Mouse (Mus musculus) stomach, embryonic 16.5 days (tissue): Measurements from ENCODE around the gene Irgm1. TPM values are rescaled to one million over a fixed set of nuclear protein-coding genes. Genes with fewer than 3 reads are reported as not detected.

ENCODE experiments used
- ATAC-seq: fragments of 200-750 bp; cut with Nextera tagmentation; 2 replicates; pipeline ENCODE4 v1.8.0; 2017; ENCODE audit warnings: moderate number of reproducible peaks, moderate TSS enrichment; ENCODE audit not compliant: insufficient read depth, low FRiP score
- H3K27ac ChIP-seq: fragments of 300-500 bp; sonication (generic); 2 replicates; pipeline ENCODE4 v1.5.1; 2014; ENCODE audit warnings: low read length
- H3K27me3 ChIP-seq: fragments of 300-500 bp; sonication (generic); 2 replicates; pipeline ENCODE4 v1.6.1; 2014; ENCODE audit warnings: low read length, control low read depth, mixed read lengths; ENCODE audit not compliant: control insufficient read depth, insufficient read depth
- H3K36me3 ChIP-seq: fragments of 300-500 bp; sonication (generic); 2 replicates; pipeline ENCODE4 v1.6.1; 2014; ENCODE audit warnings: low read length; ENCODE audit not compliant: control insufficient read depth, insufficient read depth
- H3K4me1 ChIP-seq: fragments of 300-500 bp; sonication (generic); 2 replicates; pipeline ENCODE4 v1.6.1; 2014; ENCODE audit warnings: low read length, control low read depth, mixed read lengths; ENCODE audit not compliant: control insufficient read depth, insufficient read depth
- H3K4me2 ChIP-seq: fragments of 300-500 bp; sonication (generic); 2 replicates; pipeline ENCODE4 v1.6.1; 2014; ENCODE audit warnings: low read depth, low read length, mixed read lengths
- H3K4me3 ChIP-seq: fragments of 300-500 bp; sonication (generic); replicated peaks from 2 replicates; pipeline ENCODE4 v1.5.1; 2014; ENCODE audit warnings: mild to moderate bottlenecking, low read length
- H3K9ac ChIP-seq: fragments of 300-500 bp; sonication (generic); 2 replicates; pipeline ENCODE4 v1.6.1; 2014; ENCODE audit warnings: low read length
- H3K9me3 ChIP-seq: fragments of 300-500 bp; sonication (generic); replicated peaks from 2 replicates; pipeline ENCODE4 v1.6.1; 2016; ENCODE audit warnings: low read length, control low read depth; ENCODE audit not compliant: control insufficient read depth
- WGBS: fragments of 180-500 bp; shearing (Covaris S2); extraction: QIAGEN DNeasy Blood & Tissue Kit; methylation state at CpG from one replicate; pipeline ENCODE4 v1.1.7; 2014; 5-methylcytosine and 5-hydroxymethylcytosine counted together
- polyA plus RNA-seq: library from polyadenylated mRNA; unstranded; fragments of >200 nt; fragmentation: Nextera tagmentation; extraction: Ambion mirVana; gene quantifications from 2 replicates; pipeline ENCODE4 v1.2.1, GENCODE M21; 2015

The Irgm1 gene
- polyA plus RNA-seq, 1 experiment from 2014 or later = 13.1 TPM

GRCm38 (mm10) chr11:48838181-48838797 is 33.2 kb downstream of the Irgm1 start:
- no peak for ATAC-seq

GRCm38 (mm10) chr11:48837310-48838180 is 33.9 kb downstream of the Irgm1 start:
- under 1% methylated on average over 76 of the region's 77 CpGs for WGBS

More at GRCm38 (mm10) chr11:48838181-48838797, 33.2 kb downstream of the Irgm1 start:
- Histone ChIP-seq H3K9me3 (no peaks in the 10 kb centered on the region), H3K27me3 (no peaks in the 10 kb centered on the region), H3K9ac (peak overlapping the region; percentile 83), H3K4me3 (peak overlapping the region; percentile 68), H3K4me2 (peak overlapping the region; percentile 73), H3K36me3 (no peaks in the 10 kb centered on the region), H3K27ac (peak overlapping the region; percentile 63; the same call in 1 of the 2 replicates), H3K4me1 (peaks cover 3% of the 10 kb centered on the region; the same call in 1 of the 2 replicates)
- 2% methylated on average over 16 of the region's 16 CpGs for WGBS

GRCm38 (mm10) chr11:48836990-48837309 is 34.5 kb downstream of the Irgm1 start:
- Histone ChIP-seq H3K27ac (no peak overlapping the region), H3K9ac (peak overlapping the region; percentile 83), H3K9me3 (no peaks in the 10 kb centered on the region), H3K4me3 (peak overlapping the region; percentile 68), H3K4me1 (peaks cover 3% of the 10 kb centered on the region; the same call in 1 of the 2 replicates), H3K36me3 (no peaks in the 10 kb centered on the region), H3K4me2 (peak overlapping the region; percentile 73), H3K27me3 (no peaks in the 10 kb centered on the region)
- WGBS = 16% methylated on average over 11 of the region's 11 CpGs
- no peak for ATAC-seq

More at GRCm38 (mm10) chr11:48837310-48838180, 33.9 kb downstream of the Irgm1 start:
- peaks cover 3% of the 10 kb centered on the region; the same call in 1 of the 2 replicates for H3K4me1 ChIP-seq
- peak overlapping the region; percentile 63 for H3K27ac ChIP-seq
- ATAC-seq = peak; percentile 39
- peak overlapping the region; percentile 68 for H3K4me3 ChIP-seq
- H3K9me3 ChIP-seq = no peaks in the 10 kb centered on the region
- H3K4me2 ChIP-seq = peak overlapping the region; percentile 73
- no peaks in the 10 kb centered on the region for H3K36me3 ChIP-seq
- no peaks in the 10 kb centered on the region for H3K27me3 ChIP-seq
- H3K9ac ChIP-seq = peak overlapping the region; percentile 83

- no peaks in the 10 kb centered on the region for H3K36me3 ChIP-seq
- no peak for ATAC-seq
- no peak overlapping the region for H3K4me2 ChIP-seq
- no peak overlapping the region for H3K4me3 ChIP-seq
- WGBS = 73% methylated on average over 6 of the region's 6 CpGs
- no peak overlapping the region for H3K27ac ChIP-seq
- no peaks in the 10 kb centered on the region for H3K9me3 ChIP-seq
- no peak overlapping the region for H3K9ac ChIP-seq
- peaks cover 3% of the 10 kb centered on the region; the same call in 1 of the 2 replicates for H3K4me1 ChIP-seq
- no peaks in the 10 kb centered on the region for H3K27me3 ChIP-seq
Measured at GRCm38 (mm10) chr11:48835923-48836322, 35.6 kb downstream of the Irgm1 start.

GRCm38 (mm10) chr11:48833731-48834639 is 37.5 kb downstream of the Irgm1 start:
- peak; percentile 89 for ATAC-seq
- Histone ChIP-seq H3K36me3 (no peaks in the 10 kb centered on the region), H3K9ac (peak overlapping the region; percentile 62), H3K27me3 (no peaks in the 10 kb centered on the region), H3K4me2 (peak overlapping the region; percentile 53), H3K4me3 (peak overlapping the region; percentile 58), H3K9me3 (no peaks in the 10 kb centered on the region), H3K4me1 (peaks cover 3% of the 10 kb centered on the region; the same call in 1 of the 2 replicates), H3K27ac (peak overlapping the region; percentile 65)
- under 1% methylated on average over 30 of the region's 30 CpGs for whole genome bisulfite sequencing

- 36% methylated on average over 9 of the region's 9 CpGs for WGBS
- Histone ChIP-seq H3K27me3 (no peaks in the 10 kb centered on the region), H3K4me1 (0 out of 2 replicates have a peak, but pooled peaks cover 3% of the 10 kb centered on the region), H3K4me2 (peak overlapping the region; percentile 53), H3K9ac (no peak overlapping the region), H3K27ac (no peak overlapping the region), H3K4me3 (peak overlapping the region; percentile 58), H3K36me3 (no peaks in the 10 kb centered on the region), H3K9me3 (no peaks in the 10 kb centered on the region)
- ATAC-seq = no peak
Measured at GRCm38 (mm10) chr11:48833078-48833730, 38.3 kb downstream of the Irgm1 start.

- Histone ChIP-seq H3K4me2 (no peak overlapping the region), H3K9ac (no peak overlapping the region), H3K4me1 (0 out of 2 replicates have a peak, but pooled peaks cover 3% of the 10 kb centered on the region), H3K9me3 (no peaks in the 10 kb centered on the region), H3K36me3 (no peaks in the 10 kb centered on the region), H3K27me3 (no peaks in the 10 kb centered on the region), H3K27ac (no peak overlapping the region), H3K4me3 (no peak overlapping the region)
- no peak for ATAC-seq
- 75% methylated on average over 2 of the region's 2 CpGs for WGBS
Measured at GRCm38 (mm10) chr11:48831273-48831672, 40.2 kb downstream of the Irgm1 start.

- Histone ChIP-seq H3K4me2 (no peak overlapping the region), H3K36me3 (no peaks in the 10 kb centered on the region), H3K4me3 (no peak overlapping the region), H3K27ac (no peak overlapping the region), H3K9ac (no peak overlapping the region), H3K9me3 (no peaks in the 10 kb centered on the region), H3K27me3 (no peaks in the 10 kb centered on the region), H3K4me1 (0 out of 2 replicates have a peak, but pooled peaks cover 3% of the 10 kb centered on the region)
- ATAC-seq = no peak
- WGBS = 69% methylated on average over 2 of the region's 2 CpGs
Measured at GRCm38 (mm10) chr11:48830279-48830678, 41.2 kb downstream of the Irgm1 start.
